Mouse (Mus musculus) cerebellum, adult 11 months (tissue): ENCODE data around the gene Fem1b.
"Not testable (repeated sequence)": the region's sequence is repeated elsewhere in the genome, so short reads cannot be mapped to it uniquely, and the experiment has no call there.

Experiments used
- DNase-seq: peaks from one replicate; pipeline ENCODE4 v3.0.0; 2022

Fem1b gene

GRCm38 (mm10) chr9:62826456-62826855, 14.7 kb upstream of the Fem1b start:
- no peak for DNase-seq

GRCm38 (mm10) chr9:62825791-62826393, 14.2 kb upstream of the Fem1b start:
- DNase-seq, result no peak

DNA sequence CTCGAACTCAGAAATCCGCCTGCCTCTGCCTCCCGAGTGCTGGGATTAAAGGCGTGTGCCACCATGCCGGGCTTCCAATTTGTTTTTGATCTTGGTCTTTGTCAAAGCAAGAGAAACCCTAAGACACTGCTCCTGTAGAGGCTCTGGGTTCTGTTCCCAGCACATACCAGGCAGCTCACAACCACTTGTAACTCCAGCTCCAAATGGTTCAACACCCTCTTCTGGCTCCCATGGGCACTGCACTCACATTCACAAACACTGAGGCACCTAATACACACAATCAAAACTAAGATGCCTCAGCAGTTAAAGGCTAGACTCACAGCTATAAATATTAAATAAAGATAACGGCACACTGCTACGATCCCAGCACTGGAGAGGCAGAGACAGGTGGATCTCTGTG, 10.1 kb upstream of the Fem1b start:
- no peak for DNase-seq

- DNase-seq, result no peak
Measured at GRCm38 (mm10) chr9:62820829-62821228, 9.1 kb upstream of the Fem1b start.

DNA sequence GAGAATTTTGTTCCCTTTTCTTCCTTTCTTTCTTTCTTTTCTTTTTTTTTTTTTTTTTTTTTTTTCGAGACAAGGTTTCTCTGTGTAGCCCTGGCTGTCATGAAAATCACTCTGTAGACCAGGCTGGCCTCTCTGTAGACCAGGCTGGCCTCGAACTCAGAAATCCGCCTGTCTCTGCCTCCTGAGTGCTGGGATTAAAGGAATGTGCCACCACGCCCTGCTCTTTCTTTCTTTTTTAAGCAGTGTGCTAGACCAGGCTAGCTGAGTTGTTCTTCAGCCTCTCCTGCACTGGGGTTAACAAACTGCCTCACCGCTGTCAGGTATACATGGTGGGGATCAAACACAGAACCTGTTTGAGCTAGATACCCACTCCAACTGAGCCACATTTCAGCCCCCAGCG, 8.2 kb upstream of the Fem1b start:
- DNase-seq, result not testable (repeated sequence)

GRCm38 (mm10) chr9:62819494-62819893, 7.8 kb upstream of the Fem1b start:
- no peak for DNase-seq

- DNase-seq, result no peak
Measured at GRCm38 (mm10) chr9:62817828-62818614, 6.3 kb upstream of the Fem1b start.

DNA sequence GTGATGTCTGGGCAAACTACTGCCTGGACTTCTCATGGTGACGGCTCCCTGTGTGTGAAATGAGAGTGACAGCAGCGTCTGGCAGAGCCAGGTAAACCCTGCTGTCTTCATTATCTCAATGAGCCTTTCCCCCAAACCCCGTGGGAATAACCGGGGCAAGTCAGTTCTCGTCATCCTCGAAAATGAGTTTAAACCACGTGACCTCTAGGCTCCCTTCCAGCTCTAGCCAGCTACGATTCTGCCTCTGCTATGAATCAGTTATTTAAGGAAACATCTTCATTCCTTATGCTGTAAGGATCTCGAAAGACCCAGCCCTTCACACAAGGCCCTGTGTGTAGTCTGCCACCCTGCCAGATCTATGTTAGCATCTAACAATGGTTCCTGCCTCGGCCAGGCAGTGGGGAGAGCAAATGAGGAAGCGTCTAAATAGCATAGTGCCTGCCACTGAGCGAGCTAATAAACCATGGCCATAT, 5.4 kb upstream of the Fem1b start:
- no peak for DNase-seq

DNA sequence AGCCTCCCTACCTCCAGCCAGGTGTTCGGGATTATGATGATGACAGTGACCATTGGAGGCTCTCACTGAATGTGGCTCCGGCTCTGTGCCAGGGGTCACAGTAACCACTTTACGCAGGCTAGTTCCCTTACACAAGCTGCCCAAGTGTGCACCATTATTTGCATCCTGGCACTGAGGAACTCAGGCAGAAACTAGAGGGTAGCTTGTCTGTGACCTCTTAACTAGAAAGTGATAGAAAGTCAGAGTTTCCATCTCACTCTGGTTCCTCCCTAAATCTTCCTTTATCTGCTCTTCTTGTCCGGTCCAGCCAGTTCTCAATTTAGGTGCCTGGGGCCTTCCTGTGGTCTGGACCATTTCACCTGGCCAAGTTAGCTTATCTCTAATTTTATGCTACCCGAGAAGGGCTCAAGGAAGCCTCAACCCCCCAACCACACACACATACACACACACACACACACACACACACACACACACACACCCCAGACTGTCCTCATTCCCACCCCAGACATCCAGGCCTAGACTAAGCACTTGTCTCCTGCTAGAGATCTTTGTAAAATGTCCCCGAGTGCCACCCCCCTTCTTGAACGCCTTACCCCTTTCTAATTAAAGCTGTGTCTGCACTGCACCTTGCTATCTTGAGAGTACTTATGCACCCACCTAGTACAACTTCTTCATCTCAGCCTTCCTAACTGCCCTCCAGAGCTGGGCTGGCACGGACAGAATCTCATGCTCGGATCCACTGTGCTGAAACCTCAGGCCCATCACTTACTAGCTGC, 4.8 kb upstream of the Fem1b start:
- no peak for DNase-seq

- DNase-seq, result no peak
Measured at GRCm38 (mm10) chr9:62814751-62815150, 3.0 kb upstream of the Fem1b start.

DNA sequence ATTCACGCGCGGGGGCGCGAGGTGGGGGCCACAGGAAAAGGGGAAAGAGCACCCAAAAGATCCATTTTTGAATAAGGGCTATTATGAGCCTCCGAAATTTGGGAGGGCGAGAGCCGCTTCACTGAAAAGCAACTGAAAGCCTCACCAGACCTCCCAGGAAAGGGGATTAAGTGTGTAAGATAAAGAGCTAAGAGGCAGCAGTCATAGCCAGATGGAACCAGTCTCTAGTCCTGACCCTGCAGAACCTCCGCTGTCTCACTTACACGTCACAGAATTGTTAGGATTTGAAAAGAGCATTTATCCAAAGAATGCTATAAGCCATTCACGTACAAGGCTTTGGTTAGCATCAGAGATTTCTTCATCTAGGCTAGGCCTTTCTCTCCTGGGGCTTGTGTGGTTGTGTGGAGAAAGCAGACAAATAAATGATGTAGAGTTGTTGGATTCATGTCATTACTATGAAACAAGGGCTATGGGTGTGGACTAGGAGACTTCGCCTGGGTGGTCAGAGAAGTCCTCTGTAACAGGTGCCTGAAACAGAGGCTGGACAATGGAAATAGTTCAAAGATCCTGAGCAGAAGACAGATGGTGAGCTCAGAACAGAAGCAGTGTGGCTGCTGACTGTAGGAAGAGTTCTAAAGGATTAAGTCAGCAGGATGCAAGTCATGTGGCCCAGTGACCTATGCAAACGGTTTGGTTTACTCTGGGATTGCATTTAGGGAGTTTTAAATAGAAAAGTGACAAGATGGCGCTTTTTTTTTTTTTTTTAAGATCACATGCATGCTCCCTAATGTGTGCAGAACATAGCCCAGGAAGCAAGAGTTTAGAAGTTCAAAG, 699 bp upstream of the Fem1b start:
- no peak for DNase-seq

GRCm38 (mm10) chr9:62810543-62811515, 905 bp downstream of the Fem1b start:
- DNase-seq, result peak; percentile 29

DNA sequence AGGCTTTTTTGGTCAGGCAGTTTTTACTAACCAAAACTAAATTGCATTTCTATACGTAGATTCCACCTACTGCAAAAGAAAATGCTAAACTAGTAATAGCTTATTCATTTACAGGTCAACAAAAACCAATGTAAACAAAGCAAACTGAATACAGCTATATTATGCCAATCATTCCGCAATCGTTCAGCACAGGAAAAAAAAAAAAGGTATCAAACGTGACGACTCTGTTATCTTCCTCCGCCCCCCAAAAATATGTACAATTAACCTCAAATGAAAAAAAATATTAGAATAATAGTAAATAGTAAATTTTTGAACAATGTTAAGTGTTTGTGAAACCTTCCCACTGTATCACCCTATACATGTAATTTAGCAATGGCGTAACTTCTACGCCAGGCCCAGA, 1.6 kb downstream of the Fem1b start:
- no peak for DNase-seq

DNA sequence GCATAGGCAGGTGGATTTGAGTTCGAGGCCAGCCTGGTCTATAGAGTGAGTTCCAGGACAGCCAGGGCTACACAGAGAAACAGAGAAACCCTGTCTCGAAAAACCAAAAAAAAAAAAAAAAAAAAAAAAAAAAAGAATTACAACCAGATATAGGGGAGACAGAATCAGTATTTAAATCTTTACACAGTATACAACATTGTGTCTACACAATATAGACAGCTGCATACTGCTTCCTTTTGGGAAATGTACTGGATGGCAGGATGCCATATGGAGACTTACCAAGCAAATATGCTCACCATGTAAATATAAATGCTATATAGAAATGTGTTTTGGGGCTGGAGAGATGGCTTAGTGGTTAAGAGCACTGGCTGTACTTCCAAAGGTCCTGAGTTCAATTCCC, 12.5 kb downstream of the Fem1b start:
- DNase-seq, result not testable (repeated sequence)

- no peak for DNase-seq
Measured at GRCm38 (mm10) chr9:62789856-62790255, 21.9 kb downstream of the Fem1b start.

DNA sequence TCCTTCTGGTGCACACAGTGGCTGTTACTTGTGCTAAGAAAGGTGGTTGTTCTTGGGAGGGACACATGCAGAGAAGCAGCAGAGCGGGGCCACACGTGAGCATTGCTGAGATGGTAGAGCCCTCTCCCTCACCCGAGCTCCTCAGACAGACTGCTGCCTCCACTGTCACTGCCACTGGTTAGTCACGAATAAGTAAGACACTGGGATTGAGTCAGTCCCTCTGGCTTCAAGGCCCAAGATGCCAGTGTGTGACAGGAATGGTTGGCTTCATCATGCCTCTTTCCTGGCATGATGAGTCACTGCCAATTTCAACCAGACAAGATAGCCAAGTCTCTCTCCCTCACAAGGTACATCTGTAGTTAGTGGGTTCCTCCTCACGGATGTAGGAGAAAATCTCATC, 25.0 kb downstream of the Fem1b start:
- no peak for DNase-seq

- no peak for DNase-seq
Measured at GRCm38 (mm10) chr9:62784233-62784632, 27.5 kb downstream of the Fem1b start.

GRCm38 (mm10) chr9:62782976-62783781, 28.6 kb downstream of the Fem1b start:
- no peak for DNase-seq

GRCm38 (mm10) chr9:62781965-62782364, 29.8 kb downstream of the Fem1b start:
- no peak for DNase-seq

GRCm38 (mm10) chr9:62778721-62779120, 33.0 kb downstream of the Fem1b start:
- no peak for DNase-seq

DNA sequence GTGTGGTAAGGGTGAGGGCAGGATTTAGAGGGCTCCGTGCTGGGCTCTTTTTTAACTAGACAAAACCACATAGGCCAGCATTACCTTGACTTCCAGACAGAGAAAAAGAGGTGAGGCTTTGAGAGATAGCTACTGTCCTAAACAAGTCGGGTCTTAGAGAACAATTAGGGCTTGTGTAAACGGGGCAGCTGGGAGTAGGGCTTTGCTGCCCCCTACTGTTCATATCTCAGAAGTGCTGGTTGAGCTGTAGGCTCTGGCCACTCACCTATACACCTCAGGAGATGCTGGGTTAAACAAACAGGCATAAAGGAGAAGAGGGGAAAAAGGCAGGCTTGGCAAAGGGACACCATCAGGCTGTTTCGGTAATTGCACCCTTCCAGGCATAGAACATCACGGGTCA, 34.3 kb downstream of the Fem1b start:
- DNase-seq, result peak; percentile 44
